Mouse (Mus musculus) liver, adult 2 months (tissue): ENCODE measurements around the gene Dapk2.

Experiments used
- CTCF ChIP-seq: fragments of 200-500 bp; IDR thresholded peaks from 2 replicates; pipeline ENCODE4 v1.5.1; 2011; ENCODE audit warnings: low read depth, low read length, control low read depth
- POLR2A ChIP-seq: fragments of 200-500 bp; IDR thresholded peaks from 2 replicates; pipeline ENCODE4 v1.6.1; 2011; ENCODE audit warnings: low read length, control low read depth; ENCODE audit not compliant: insufficient read depth; ENCODE audit errors: extremely low read depth

DNA sequence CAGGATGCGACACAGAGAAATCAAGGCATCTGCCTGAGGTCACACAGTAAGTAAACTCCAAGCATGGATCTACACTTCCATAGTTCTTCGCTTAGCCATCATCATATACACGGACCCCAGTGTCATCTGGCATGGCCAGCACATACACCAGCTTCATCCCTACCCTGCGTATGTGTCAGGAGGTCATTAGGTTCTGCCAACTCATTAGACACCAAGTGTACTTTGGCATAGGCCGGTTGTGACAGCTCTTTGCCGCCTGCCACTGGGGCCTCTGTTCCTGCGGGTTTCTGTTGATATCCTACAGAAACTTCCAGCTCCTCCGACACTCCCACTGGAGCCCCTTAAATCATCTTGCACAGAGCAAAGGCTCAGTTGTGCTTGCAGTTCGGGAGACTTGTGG is 4.0 kb upstream of the Dapk2 start:
- no peak for TF ChIP-seq CTCF
- no peak for TF ChIP-seq POLR2A
